Mouse (Mus musculus): ENCODE results near the gene Tef. TPM values are rescaled to one million over a fixed set of nuclear protein-coding genes. Genes with fewer than 3 reads are reported as not detected.

The Tef gene
- polyA plus RNA-seq, 1 experiment from 2014 or later = 38.6 TPM

GRCm38 (mm10) chr15:81871604-81872261 is 69.5 kb downstream of the Tef start, which contains the start of gene Phf5a:
TSS of gene Phf5a (minus strand) at chr15:81871911.
- no peaks in the 10 kb centered on the region for H3K9me3 ChIP-seq (ENCODE audit: low read length)
- H3K27me3 ChIP-seq (replicated peaks; ENCODE audit: insufficient read depth, low read length) = no peaks in the 10 kb centered on the region
- TF ChIP-seq EP300 (IDR thresholded peaks at IDR 0.05) (peak; percentile 100), CTCF (IDR thresholded peaks at IDR 0.05) (no peak)
- DNase-seq (ENCODE audit: low spot score) (peak; percentile 98), ATAC-seq (peak; percentile 96)
- peak within 1 kb of the TSS; percentile 89 for H3K4me2 ChIP-seq (replicated peaks; ENCODE audit: low read depth, low read length)
- peak within 1 kb of the TSS; percentile 97 for H3K27ac ChIP-seq (ENCODE audit: low read length)
- peak within 1 kb of the TSS; percentile 86 for H3K4me3 ChIP-seq (ENCODE audit: low read depth, low read length)
- WGBS = under 1% methylated on average over 30 of the region's 30 CpGs
- peaks cover 9% of the 10 kb centered on the region; the same call in 1 of the 2 replicates for H3K4me1 ChIP-seq (ENCODE audit: insufficient read depth, low read depth, low read length)
- peaks cover 31% of the 10 kb centered on the region for H3K36me3 ChIP-seq (ENCODE audit: insufficient read depth, low read length)
- peak within 1 kb of the TSS; percentile 76 for H3K9ac ChIP-seq (replicated peaks; ENCODE audit: low read depth)

GRCm38 (mm10) chr15:81872262-81873136 is 70.3 kb downstream of the Tef start, which contains the start of gene Aco2:
TSS of gene Aco2 (plus strand) at chr15:81872309.
- peaks cover 9% of the 10 kb centered on the region; the same call in 1 of the 2 replicates for H3K4me1 ChIP-seq (ENCODE audit: insufficient read depth, low read depth, low read length)
- no peak for TF ChIP-seq CTCF (IDR thresholded peaks at IDR 0.05)
- no peak for TF ChIP-seq EP300 (IDR thresholded peaks at IDR 0.05)
- H3K4me2 ChIP-seq (replicated peaks; ENCODE audit: low read depth, low read length) = peak within 1 kb of the TSS; percentile 89
- peak within 1 kb of the TSS; percentile 86 for H3K4me3 ChIP-seq (ENCODE audit: low read depth, low read length)
- under 1% methylated on average over 53 of the region's 53 CpGs for WGBS
- H3K9me3 ChIP-seq (ENCODE audit: low read length) = no peaks in the 10 kb centered on the region
- ATAC-seq = peak; percentile 92
- peak; percentile 99 for DNase-seq (ENCODE audit: low spot score)
- H3K27ac ChIP-seq (ENCODE audit: low read length) = peak within 1 kb of the TSS; percentile 97
- peaks cover 23% of the 10 kb centered on the region for H3K36me3 ChIP-seq (ENCODE audit: insufficient read depth, low read length)
- H3K9ac ChIP-seq (replicated peaks; ENCODE audit: low read depth) = peak within 1 kb of the TSS; percentile 76
- H3K27me3 ChIP-seq (replicated peaks; ENCODE audit: insufficient read depth, low read length) = no peaks in the 10 kb centered on the region

Other genes starting within 250 kb of the Tef start
- 8.5 and 10.6 TPM in 2 replicates for gene Ep300, start 217.1 kb upstream of the Tef start, polyA plus RNA-seq (2015; fragmentation: Nextera tagmentation; extraction: Ambion mirVana)
- 9.4 and 9.6 TPM in 2 replicates for gene L3mbtl2, start 138.5 kb upstream of the Tef start, polyA plus RNA-seq (2015; fragmentation: Nextera tagmentation; extraction: Ambion mirVana)
- 2.6 and 2.7 TPM in 2 replicates for gene Chadl, start 105.1 kb upstream of the Tef start, polyA plus RNA-seq (2015; fragmentation: Nextera tagmentation; extraction: Ambion mirVana)
- 13.8 and 13.9 TPM in 2 replicates for gene Zc3h7b, start 57.4 kb upstream of the Tef start, polyA plus RNA-seq (2015; fragmentation: Nextera tagmentation; extraction: Ambion mirVana)
- 17.9 and 24.6 TPM in 2 replicates for gene Rangap1, start 56.9 kb upstream of the Tef start, polyA plus RNA-seq (2015; fragmentation: Nextera tagmentation; extraction: Ambion mirVana)
- gene Tob2, start 56.4 kb downstream of the Tef start, polyA plus RNA-seq (2015; fragmentation: Nextera tagmentation; extraction: Ambion mirVana) = 24.8 and 30.0 TPM in 2 replicates
- gene Phf5a, start 69.5 kb downstream of the Tef start, polyA plus RNA-seq (2015; fragmentation: Nextera tagmentation; extraction: Ambion mirVana) = 80.3 and 88.8 TPM in 2 replicates
- gene Aco2, start 69.9 kb downstream of the Tef start, polyA plus RNA-seq (2015; fragmentation: Nextera tagmentation; extraction: Ambion mirVana) = 89.2 and 90.8 TPM in 2 replicates
- 41.8 and 43.1 TPM in 2 replicates for gene Polr3h, start 123.8 kb downstream of the Tef start, polyA plus RNA-seq (2015; fragmentation: Nextera tagmentation; extraction: Ambion mirVana)
- gene Csdc2, start 134.3 kb downstream of the Tef start, polyA plus RNA-seq (2015; fragmentation: Nextera tagmentation; extraction: Ambion mirVana) = 3.8 TPM in 2 replicates
- gene Pmm1, start 158.5 kb downstream of the Tef start, polyA plus RNA-seq (2015; fragmentation: Nextera tagmentation; extraction: Ambion mirVana) = 22.1 and 23.4 TPM in 2 replicates
- not detected in 2 replicates for gene 1700029P11Rik, start 178.1 kb downstream of the Tef start, polyA plus RNA-seq (2015; fragmentation: Nextera tagmentation; extraction: Ambion mirVana)
- gene Xrcc6, start 185.4 kb downstream of the Tef start, polyA plus RNA-seq (2015; fragmentation: Nextera tagmentation; extraction: Ambion mirVana) = 19.6 and 24.6 TPM in 2 replicates
- 14.5 and 17.1 TPM in 2 replicates for gene Desi1, start 231.4 kb downstream of the Tef start, polyA plus RNA-seq (2015; fragmentation: Nextera tagmentation; extraction: Ambion mirVana)
- gene Snu13, start 245.2 kb downstream of the Tef start, polyA plus RNA-seq (2015; fragmentation: Nextera tagmentation; extraction: Ambion mirVana) = 131 and 139 TPM in 2 replicates

All from lung, postnatal 0 days (tissue).